Mouse (Mus musculus) cortical plate, adult 2 months (tissue): ENCODE data around the gene Immp1l. TPM values are rescaled to one million over a fixed set of nuclear protein-coding genes. Genes with fewer than 3 reads are reported as not detected.
A peak's percentile ranks its signal among the peaks of the same experiment; 100 is the strongest.

Experiments used
- H3K27ac ChIP-seq: fragments of 200-500 bp; 2 replicates; pipeline ENCODE4 v1.5.1; 2012; ENCODE audit warnings: low read length, control low read depth, inconsistent platforms; ENCODE audit not compliant: insufficient read depth
- H3K4me1 ChIP-seq: fragments of 200-500 bp; 2 replicates; pipeline ENCODE4 v1.6.1; 2011; ENCODE audit warnings: low read length; ENCODE audit not compliant: control insufficient read depth, insufficient read depth
- H3K4me3 ChIP-seq: fragments of 200-500 bp; 2 replicates; pipeline ENCODE4 v1.5.1; 2011; ENCODE audit warnings: mild to moderate bottlenecking, low read length, control low read depth; ENCODE audit not compliant: insufficient read depth
- CTCF ChIP-seq: fragments of 200-500 bp; IDR thresholded peaks from 2 replicates; pipeline ENCODE4 v1.5.1; 2011; ENCODE audit warnings: mild to moderate bottlenecking, control low read depth, low read length; ENCODE audit not compliant: insufficient read depth; ENCODE audit errors: extremely low read depth
- POLR2A ChIP-seq: fragments of 200-500 bp; IDR thresholded peaks from 2 replicates; pipeline ENCODE4 v1.6.1; 2011; ENCODE audit warnings: mild to moderate bottlenecking, low read length, control low read depth; ENCODE audit not compliant: insufficient read depth; ENCODE audit errors: extremely low read depth
- polyA plus RNA-seq: library from polyadenylated mRNA; depleted of rRNA; stranded (reverse); fragments of >200 nt; gene quantifications from 2 replicates; pipeline ENCODE4 v1.2.3, GENCODE M21; 2012; rRNA removed

The Immp1l gene
- polyA plus RNA-seq, 1 experiment: 40.0 TPM

- TF ChIP-seq POLR2A (peak; percentile 86), CTCF (no peak)
- no peak within 1 kb of the TSS for H3K27ac ChIP-seq
- 0 out of 2 replicates have a peak, but pooled peaks cover 1% of the 10 kb centered on the region for H3K4me1 ChIP-seq
These were observed 98.6 kb downstream of the Immp1l start, which contains the start of gene Dnajc24 for GRCm38 (mm10) chr2:106002835-106003739. Dnajc24 (minus strand) TSS chr2:106003549.

GRCm38 (mm10) chr2:106008415-106008814 lies 104.0 kb downstream of the Immp1l start:
- no peak overlapping the region for H3K4me3 ChIP-seq
- no peaks in the 10 kb centered on the region for H3K4me1 ChIP-seq
- H3K27ac ChIP-seq: no peak overlapping the region
- TF ChIP-seq CTCF (no peak), POLR2A (no peak)

More at GRCm38 (mm10) chr2:106002835-106003739, 98.6 kb downstream of the Immp1l start, which contains the start of gene Dnajc24:
- peak within 1 kb of the TSS; percentile 92 for H3K4me3 ChIP-seq

Other genes starting within 250 kb of the Immp1l start
- 9.2 and 11.7 TPM in 2 replicates for gene Pax6, start 235.7 kb upstream of the Immp1l start, polyA plus RNA-seq
- 7.4 and 9.0 TPM in 2 replicates for gene Elp4, start 74 bp upstream of the Immp1l start, polyA plus RNA-seq
- 19.7 and 20.9 TPM in 2 replicates for gene Dnajc24, start 98.9 kb downstream of the Immp1l start, polyA plus RNA-seq